Mouse (Mus musculus): ENCODE measurements around the gene Dyrk3.
"Not testable (repeated sequence)": the region's sequence is repeated elsewhere in the genome, so short reads cannot be mapped to it uniquely, and the experiment has no call there.

The Dyrk3 gene

DNA sequence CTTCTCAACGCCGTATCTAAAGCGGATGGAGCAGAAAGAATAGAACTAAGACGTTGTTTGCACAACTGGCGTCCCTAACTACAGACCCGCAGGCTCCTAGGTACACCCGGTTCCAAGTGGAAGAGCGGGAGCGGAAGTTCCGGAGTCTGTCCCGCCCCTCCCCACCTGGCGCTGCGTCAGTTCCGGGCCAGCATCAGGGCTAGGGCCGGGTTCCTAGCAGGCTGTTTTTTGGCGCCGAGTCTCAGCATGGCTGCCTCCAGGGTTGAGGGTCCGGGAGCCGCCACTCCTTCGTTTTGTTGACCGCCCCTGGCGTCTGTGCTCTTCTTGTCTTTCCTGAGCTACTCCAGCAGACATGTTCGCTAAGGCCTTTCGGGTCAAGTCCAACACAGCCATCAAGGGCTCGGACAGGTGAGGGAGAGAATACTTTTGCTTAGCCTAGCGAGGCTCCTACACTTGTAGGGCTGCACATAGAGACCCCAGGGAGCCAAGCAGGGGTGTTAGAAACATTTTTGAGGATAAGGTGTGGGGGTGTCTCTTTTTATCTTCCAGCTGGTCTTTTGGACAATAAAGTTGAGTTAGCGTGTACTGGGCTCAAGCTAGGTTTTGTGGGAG lies 15.0 kb upstream of the Dyrk3 start, which contains the start of gene Eif2d:
Gene Eif2d, plus strand, starts transcription at position 164 of the 612 bp plus-strand sequence.
- DNase-seq = peak; percentile 90

DNA sequence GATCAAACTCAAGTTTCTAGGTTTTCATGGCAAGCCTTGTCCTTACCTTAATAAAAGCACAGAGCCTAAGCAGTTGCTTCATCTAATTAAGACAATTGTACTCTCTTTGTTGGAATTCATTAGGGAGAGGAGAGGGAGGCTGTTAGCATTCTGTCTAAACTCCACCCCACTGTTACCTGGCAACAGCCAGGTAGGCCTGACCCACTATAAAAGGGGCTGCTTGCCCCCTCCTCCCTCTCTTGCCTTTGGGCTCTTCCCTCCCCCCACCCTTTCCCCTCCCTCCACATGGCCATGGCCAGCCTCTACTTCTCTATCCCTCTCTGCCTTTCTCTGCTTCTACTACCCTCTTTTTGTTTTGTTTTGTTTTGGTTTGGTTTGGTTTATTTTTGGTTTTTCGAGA lies 11.4 kb upstream of the Dyrk3 start:
- no peak for DNase-seq

DNA sequence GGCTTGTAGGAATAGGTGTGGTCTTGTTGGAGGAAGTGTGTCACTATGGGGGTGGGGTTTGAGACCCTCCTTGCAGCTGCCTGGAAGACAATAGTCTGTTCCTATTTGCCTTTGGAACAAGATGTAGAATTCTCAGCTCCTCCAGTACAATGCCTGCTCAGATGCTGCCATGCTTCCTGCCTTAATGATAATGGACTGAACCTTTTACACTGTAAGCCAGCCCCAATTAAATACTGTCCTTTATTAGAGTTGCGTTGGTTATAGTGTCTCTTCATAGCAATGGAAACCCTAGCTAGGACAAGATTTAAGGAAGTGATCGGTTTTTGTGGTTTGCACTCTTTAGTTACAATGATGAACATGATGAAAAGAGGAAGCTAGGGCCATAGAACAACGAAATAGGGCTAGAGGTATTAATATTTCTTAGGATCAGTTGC lies 8.1 kb upstream of the Dyrk3 start:
- DNase-seq = no peak

DNA sequence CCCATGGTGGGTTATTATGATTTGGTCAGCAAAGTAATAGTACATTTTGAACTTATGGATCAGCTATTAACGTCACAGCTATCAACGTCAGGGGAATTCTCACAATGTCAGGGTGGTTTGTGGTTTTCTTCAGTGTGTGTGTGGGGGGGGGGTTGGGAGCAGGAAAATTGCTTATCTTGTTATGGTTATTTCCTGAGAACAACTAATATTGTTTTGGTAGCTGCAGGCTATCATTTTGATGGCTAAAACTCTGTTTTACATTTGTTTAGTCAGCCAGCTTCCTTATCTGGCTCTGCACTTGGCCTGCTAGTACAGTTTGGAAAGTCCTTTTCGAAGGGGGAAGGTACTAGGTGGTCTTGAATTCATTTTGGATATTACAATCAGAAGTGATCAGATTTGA lies 7.1 kb upstream of the Dyrk3 start:
- DNase-seq = not testable (repeated sequence)

DNA sequence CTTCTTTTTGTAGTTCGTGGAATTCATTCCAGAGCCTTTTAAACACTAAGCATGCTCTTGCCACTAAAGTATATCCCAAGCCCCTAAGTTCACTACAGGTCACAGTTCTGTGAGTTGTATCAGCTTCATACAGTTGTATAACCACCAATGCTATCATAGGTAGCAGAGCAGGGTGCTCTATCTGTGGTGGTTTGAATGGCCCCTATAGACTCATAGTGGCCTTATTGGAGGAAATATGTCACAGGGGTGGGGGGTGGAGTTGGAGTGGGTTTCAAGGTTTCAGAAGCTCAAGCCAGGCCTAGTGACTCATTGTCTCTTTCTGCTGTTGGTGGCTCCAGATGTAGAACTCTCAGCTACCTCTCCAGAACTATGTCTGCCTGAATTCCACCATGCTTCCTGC lies 4.3 kb upstream of the Dyrk3 start:
- no peak for DNase-seq

DNA sequence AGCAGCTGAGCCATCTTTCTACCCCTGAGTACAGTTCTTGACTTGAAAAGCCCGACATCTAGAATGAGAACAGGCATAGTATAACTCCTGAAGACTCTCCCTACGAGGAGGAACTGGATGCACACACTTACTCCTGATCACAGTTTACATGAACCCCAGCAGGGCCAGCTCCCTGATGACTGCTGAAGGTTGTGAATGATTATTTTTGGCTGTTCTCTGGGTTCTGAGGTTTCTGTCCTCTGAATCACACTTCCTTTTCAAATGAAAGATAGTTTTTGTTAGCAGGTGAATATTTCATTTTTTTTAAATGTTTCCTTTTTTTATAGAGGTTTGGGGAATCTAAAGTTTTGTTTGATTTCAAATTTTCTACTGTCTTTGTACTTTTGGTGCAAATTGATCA lies 3.3 kb upstream of the Dyrk3 start:
- DNase-seq = no peak

DNA sequence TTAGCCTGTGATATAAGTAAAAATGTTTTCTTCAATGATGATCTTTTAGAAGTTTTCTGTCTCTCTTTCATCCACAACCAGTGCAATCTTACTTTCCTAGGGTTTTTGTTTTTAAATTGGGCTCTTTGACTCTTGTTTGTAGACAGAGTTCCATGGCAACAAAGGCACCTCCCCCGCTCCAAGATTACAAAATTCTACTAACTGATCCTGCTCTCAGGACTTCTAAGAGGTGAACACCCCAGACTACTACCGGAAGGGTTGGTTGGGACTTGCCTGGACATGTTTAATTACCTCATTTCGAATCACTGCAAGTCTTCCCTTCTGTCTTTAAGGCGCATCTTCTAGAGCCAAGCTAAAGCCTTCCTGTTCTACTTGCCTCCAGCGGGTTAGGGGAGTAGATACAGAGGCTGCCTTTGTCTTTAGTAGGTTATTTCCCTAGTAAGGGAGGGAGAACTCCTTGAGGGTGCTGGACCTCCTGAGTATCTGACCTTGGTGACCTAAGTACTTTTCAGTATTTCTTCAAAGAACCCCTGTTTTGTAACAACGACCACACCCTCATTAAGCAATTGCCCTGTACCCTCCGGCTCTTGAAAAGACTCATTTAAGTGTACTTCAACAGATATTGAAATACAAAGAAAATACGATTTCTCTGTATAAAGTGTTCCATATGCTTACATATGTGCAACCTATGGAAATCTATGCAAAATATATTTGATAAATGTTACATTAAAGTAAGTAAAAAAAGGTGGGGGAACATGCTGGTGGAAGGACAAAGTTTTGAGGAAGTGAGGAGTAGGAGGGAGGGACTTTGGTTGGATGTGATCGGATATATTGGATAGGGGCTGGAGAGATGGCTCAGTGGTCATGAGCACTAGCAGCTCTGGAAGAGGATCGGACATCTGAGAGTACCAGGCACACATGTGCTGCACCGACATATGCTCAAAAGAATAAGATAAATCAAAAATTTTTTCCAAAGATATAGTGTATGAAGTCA lies 1.3 kb upstream of the Dyrk3 start:
- DNase-seq = no peak

DNA sequence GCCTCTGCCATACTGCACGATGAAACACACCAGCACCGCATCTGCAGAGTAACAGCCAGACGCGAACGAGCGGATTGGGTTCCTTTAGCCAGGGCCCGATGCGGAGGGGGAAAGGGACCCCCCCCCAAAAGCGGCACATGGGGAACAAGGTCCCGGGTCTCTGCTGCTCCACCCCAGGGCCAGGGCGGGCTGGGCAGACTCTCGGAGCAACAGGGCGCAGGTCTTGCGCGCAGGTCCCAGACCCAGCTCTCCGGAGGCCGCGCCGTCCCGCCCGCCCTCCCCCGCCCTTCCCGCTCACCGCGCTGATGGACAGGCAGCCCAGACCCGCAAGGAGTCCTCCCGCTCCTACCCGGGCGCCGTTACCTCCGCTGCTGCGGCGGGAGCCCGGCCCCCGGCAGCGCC lies 422 bp downstream of the Dyrk3 start:
- no peak for DNase-seq

DNA sequence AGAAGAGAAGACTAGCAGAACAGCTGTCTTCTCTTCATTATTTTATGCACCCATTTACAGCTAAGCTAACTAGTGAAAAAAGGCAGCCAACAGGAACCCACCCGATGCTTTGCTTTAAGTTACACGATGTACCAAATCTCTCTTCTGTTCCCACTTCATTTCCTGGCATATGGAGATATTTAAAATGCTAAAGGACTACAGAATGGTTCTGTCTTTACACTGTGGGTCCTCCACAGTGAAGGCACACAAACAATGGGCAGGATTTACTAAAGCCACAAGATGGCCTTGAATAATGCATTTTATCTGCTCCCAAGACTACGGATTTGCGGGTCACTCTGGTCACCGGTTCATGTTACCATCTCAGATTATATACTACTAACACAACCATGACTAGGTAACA lies 1.0 kb downstream of the Dyrk3 start:
- DNase-seq = no peak

DNA sequence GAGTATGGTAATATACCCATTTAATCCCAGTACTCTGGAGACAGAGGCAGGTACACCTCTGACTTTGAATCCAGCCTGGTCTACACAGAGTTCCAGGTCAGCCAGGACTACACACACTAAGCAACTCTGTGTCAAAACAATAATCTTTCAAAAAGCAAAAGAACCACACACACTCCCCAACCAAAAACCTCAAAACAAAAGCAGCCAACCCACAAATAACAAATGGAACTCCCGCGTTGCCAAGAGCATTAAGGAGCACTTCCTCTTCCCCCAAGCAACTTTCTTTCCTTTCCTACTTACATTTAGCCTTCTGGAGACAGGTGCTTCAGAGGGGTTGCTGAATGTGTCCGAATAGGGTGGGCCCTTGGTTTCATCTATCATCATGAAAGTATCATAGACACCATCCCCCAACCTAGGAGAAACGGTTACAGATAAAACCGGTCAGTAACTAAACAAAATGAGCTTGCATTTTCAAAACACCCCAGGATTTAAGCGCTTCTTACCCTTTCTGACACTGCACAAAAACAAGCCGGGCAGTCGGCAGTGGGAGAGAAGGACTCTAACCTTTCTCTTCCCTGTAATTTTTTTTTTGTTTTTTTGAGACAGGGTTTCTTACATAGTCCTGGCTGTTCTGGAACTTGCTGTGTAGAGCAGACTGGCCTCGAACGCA lies 2.0 kb downstream of the Dyrk3 start:
- no peak for DNase-seq

DNA sequence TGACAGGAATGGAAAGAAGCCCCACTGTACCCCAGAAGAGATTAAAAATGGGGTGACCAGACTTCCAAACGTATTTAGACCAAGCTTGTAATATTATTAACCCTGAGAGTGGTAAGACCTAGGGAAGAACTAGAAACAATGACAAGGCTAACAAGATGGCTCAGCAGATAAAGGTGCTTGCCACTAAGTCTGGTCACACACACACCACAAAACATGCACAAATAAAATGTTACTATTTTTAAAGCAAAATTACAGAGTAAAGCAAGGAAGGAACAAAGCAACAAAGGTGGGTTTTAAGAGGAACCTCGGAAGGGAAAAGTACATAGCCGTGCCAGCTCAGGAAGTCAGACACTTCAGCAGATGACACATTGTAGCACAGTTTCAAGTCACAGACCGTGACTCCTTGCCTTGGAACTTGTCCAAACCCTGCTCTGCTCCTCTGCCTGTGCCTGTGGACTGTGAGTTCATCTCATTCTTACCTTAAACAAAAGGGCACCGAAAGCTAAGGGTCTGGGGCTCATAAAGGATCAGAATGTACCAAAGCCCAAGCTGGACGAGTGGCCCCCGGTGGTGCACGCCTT lies 3.1 kb downstream of the Dyrk3 start:
- peak; percentile 50 for DNase-seq

DNA sequence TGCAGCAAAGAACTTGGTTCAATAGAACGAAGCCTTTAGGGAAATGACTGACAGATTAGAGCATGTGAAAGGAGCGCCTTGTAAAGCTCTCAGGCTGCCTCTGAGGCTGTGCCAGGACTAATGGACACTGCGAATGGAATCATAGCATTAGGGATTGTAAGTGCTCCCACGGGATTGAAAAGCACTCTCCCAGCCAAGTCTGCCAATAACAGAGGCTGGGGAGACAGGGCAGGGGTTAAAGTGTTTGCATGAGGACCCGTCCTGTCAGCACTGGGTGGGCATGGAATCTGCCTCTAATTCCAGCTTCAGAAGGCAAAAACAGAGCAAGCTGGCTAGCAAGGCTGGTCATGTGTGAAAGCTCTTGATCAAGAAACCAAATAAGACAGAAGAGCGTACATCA lies 3.9 kb downstream of the Dyrk3 start:
- DNase-seq = no peak

DNA sequence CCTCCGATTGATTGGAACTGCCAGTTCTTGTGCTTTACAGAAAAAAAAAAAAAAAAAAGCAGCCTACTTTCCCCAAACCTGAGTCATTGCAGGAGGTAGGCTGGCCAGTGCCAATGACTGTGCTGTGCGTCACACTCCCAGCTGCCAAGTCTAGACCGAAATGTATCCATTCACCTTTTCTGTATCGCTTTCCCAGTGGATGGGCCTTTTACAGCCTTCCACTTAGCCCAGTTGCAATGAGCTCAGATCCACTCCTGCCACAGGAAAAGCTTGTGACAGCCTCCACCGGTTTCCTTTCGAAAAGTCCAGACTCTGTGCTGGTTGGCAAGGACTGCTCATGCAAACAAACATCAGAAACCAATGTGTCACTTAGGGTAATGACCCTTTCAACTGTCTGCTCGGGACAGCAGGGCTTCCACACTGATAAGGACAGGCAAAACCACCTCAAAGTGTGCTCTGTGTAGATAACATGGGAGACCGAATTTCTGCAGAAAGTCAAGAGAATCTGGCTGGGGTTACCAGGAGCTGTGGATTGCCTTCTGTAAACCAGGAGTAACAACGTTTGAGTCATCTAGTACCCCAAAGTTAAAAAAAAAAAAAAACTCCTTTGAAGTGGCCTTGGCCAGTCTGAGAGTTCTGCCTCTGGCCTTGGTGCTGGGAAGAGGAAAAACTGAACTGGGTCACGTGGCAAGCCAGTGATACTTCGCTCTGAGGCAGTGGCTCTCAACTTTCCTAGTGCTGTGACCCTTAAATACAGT lies 12.0 kb downstream of the Dyrk3 start:
- DNase-seq = no peak

DNA sequence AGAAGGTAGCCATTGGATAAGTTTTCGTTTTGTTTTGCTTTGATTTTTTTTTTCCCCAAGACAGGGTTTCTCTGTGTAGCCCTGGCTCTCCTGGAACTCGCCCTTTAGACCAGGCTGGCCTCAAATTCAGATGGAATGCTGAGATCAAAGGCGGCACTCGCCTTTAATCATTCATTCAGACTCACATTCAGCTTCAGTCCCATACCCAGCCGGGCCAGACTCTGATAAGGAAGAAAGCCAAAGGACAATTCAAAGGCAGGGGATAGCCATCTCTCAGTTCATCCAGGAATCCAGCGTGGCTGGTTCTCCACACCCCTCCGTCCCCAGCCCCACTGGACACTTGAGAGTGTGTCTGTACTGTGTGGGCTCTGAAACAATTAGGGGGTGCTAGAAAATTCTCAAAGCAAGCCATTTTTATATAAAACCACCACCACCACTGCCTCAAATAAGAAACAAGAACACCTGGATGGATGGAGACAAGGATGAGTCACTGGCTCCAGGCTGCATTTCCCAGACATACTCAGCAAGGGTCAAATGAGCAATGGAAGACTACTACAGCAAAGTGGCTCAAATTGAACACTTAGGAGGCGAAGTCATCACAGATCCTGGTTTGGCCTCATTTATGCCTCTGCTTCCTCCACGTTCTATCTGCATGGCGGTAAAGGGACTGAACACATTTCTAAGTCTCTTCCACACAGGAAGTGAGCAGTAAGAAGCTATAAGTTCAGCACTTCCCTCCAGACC lies 14.4 kb downstream of the Dyrk3 start:
- DNase-seq = no peak

DNA sequence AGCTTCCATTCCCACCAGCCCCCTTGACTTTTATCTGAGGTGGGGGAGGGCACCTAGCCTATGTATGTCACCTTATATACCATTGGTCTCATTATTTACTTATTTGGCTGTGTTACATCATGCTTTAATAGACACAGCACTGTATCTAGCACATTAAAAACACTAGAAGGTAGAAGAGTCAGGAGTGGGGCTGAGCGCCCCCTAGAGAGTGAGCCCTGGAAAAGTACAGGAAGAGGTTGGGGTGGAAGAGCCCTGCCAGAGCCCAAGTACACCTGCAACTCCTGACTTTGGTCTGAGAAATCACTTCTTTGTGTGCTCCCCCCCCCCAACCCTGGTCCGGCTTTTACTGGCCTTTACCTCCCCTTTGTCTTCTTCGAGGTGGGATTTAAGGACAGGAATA lies 16.2 kb downstream of the Dyrk3 start:
- peak; percentile 25 for DNase-seq

DNA sequence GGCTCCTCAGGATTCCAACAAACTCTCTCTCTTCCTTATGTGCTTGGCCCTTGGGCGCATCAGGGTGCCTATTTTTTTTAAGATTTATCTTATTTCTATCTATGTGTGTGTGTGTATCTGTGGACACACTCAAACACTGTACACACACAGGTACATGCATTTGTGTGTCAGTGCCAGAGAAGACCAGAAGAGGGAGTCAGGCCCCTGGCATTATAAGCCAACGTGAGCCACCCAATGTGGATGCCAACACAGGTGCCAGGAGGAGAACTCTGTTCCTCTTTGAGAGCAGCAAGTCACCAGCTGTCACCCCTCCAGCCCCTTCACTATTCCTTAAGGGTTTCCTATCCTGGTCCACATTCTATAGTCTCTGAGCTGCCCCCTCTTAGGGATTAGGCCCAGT lies 19.1 kb downstream of the Dyrk3 start:
- DNase-seq = peak; percentile 41

DNA sequence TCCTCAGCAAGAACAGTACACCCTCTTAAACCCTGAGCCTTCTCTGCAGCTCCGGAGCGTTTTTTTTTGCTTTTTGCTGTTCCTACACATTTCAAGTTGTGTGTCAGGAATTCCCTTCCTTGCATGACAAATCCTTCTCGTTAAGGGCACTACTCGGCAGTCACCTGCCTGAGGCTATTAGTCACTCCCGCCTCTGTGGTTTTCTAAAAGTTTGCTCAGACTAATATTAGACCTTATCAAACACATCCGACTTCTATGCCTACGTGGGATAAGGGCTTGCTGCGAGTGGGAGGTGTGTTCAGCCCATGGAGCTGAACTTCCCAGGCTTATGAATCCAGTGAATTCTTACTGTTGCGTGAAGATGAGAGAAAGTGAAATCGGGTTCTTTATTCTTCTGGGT lies 19.6 kb downstream of the Dyrk3 start:
- DNase-seq = no peak

DNA sequence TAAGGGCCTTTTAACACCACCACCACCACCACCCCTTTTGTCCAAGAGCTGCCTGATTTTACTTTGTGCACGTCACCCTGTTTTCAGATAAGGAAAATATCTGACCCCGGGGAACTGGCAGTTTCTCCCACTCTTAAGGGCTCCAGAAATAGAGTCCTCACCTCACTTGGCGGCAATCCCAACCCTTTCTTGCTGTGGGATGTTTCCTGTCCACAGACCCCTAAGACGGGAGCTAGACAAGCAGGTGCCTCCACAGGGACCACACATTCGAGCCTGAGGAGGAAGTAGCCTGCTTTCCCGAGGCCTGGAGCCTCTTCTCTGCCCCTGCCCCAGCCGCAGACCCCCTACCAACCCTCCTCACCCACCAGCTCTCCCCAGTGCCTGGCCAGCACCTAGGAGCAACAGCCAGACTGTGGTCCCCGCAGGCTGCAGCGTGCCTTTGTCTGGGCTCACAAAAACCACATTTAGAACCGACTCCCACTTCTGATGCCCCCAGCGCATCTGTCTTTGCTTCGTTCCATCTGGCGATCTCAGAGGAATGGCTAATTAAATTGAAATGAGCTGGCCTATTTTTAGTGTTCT lies 21.6 kb downstream of the Dyrk3 start:
- DNase-seq = no peak

DNA sequence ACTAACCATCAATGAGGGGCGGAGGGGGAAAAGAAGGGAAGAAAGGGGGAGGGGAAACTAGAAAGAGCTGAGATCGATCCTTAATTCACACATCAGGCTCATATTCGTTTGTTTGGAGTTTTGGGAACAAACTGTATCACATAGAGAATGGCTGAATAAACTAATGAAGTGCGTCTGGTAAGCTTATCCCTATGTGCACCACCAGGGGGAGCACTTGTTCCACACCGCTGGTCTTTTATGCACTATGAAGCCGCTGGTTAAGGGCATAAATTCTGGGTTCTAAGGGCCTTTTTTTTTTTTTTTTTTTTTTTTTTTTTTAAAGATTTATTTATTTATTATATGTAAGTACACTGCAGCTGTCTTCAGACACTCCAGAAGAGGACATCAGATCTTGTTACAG lies 22.2 kb downstream of the Dyrk3 start:
- peak; percentile 62 for DNase-seq

DNA sequence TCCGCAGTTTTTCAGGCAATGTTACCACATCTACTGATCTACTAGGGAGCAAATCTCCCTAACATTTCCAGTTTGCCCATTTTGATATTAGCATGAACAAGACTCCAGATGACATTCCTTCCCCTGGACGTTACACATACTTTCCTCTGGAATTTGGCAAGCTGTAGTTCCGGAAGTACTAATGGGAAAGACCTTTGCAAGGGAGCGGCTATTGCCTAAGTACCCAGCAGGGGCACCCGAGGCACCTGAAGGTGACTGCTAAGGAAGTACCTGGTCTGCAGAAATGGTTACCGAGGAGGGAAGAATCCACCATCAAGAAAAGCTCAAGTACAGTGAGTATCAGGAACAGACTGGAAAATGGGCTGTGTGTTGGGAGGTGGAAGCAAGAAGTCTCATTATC lies 25.6 kb downstream of the Dyrk3 start:
- DNase-seq = peak; percentile 63

DNA sequence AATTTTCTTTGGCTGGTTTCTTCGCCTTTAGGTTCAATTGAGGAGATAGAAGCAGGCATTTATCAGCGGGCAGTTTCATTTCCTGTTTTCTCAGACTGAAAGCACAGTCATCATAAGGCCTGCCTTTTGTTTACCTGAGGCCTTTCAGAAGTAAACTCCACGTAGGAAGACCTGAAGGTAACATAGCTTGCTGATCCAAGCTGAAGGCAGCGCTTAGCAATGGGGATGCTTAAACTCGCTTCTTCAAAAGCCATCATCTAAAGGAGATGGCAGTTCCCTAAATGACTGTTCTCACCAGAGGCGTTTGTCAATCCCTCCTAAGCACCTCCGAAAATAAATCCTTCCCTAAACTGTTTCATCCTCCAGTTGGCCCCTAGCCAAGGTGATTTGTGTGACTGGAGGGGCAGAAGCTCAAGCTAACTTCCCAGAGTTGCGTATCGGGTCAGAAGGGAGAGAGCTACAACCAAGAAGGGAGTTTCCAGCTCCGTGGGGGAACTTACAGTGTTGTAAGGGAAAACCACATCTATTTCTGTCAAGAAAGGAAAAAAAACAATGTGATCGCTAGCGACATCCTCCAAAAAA lies 27.5 kb downstream of the Dyrk3 start:
- DNase-seq = no peak

All from kidney, adult 18-20 months (tissue).